Mouse (Mus musculus) retina, adult 2 months (tissue): ENCODE results near the gene Adamts17.

Experiments
- DNase-seq: peaks from one replicate; pipeline ENCODE4 v3.0.0-alpha.2; 2012; ENCODE audit warnings: low read depth, low spot score

Adamts17 gene

GRCm38 (mm10) chr7:66970235-66970634, 130.7 kb downstream of the Adamts17 start:
- no peak for DNase-seq

GRCm38 (mm10) chr7:66970974-66971373, 131.4 kb downstream of the Adamts17 start:
- no peak for DNase-seq

- no peak for DNase-seq
Measured at GRCm38 (mm10) chr7:66974859-66975258, 135.3 kb downstream of the Adamts17 start.

- no peak for DNase-seq
Measured at GRCm38 (mm10) chr7:66976371-66976770, 136.8 kb downstream of the Adamts17 start.

GRCm38 (mm10) chr7:66981591-66981990, 142.1 kb downstream of the Adamts17 start:
- no peak for DNase-seq

- no peak for DNase-seq
Measured at GRCm38 (mm10) chr7:66982084-66982483, 142.5 kb downstream of the Adamts17 start.

GRCm38 (mm10) chr7:66987671-66988070, 148.1 kb downstream of the Adamts17 start:
- no peak for DNase-seq

GRCm38 (mm10) chr7:66988441-66988840, 148.9 kb downstream of the Adamts17 start:
- DNase-seq: no peak

GRCm38 (mm10) chr7:66989357-66990045, 150.0 kb downstream of the Adamts17 start:
- DNase-seq: no peak

GRCm38 (mm10) chr7:66998821-66999220, 159.3 kb downstream of the Adamts17 start:
- no peak for DNase-seq

GRCm38 (mm10) chr7:67003648-67004047, 164.1 kb downstream of the Adamts17 start:
- no peak for DNase-seq

- no peak for DNase-seq
Measured at GRCm38 (mm10) chr7:67004220-67004619, 164.7 kb downstream of the Adamts17 start.

GRCm38 (mm10) chr7:67009841-67010240, 170.3 kb downstream of the Adamts17 start:
- DNase-seq: no peak

- DNase-seq: no peak
Measured at GRCm38 (mm10) chr7:67012011-67012751, 172.6 kb downstream of the Adamts17 start.

- no peak for DNase-seq
Measured at GRCm38 (mm10) chr7:67013211-67013895, 173.8 kb downstream of the Adamts17 start.

GRCm38 (mm10) chr7:67019937-67020336, 180.4 kb downstream of the Adamts17 start:
- no peak for DNase-seq

GRCm38 (mm10) chr7:67026114-67027070, 186.9 kb downstream of the Adamts17 start:
- DNase-seq: no peak

- no peak for DNase-seq
Measured at GRCm38 (mm10) chr7:67027216-67027615, 187.7 kb downstream of the Adamts17 start.

- no peak for DNase-seq
Measured at GRCm38 (mm10) chr7:67027696-67028095, 188.2 kb downstream of the Adamts17 start.

- no peak for DNase-seq
Measured at GRCm38 (mm10) chr7:67028902-67029301, 189.4 kb downstream of the Adamts17 start.

- no peak for DNase-seq
Measured at GRCm38 (mm10) chr7:67029481-67029880, 189.9 kb downstream of the Adamts17 start.
